Mouse (Mus musculus) stomach, postnatal 0 days (tissue): ENCODE measurements at regions not wholly inside any gene's neighbourhood (a gene's known extent, or its start where the extent isn't known, plus 50 kb on each side); places are given as distances from the start of the nearest gene placed in this dataset.

Experiments used
- CTCF ChIP-seq: IDR thresholded peaks from 2 replicates; pipeline ENCODE4 v1.5.1; 2016; ENCODE audit warnings: antibody characterized with exemption, low read depth, mild to moderate bottlenecking, moderate library complexity
- EP300 ChIP-seq: optimal IDR thresholded peaks from 2 replicates; pipeline ENCODE3; 2016; ENCODE audit warnings: antibody characterized with exemption

DNA sequence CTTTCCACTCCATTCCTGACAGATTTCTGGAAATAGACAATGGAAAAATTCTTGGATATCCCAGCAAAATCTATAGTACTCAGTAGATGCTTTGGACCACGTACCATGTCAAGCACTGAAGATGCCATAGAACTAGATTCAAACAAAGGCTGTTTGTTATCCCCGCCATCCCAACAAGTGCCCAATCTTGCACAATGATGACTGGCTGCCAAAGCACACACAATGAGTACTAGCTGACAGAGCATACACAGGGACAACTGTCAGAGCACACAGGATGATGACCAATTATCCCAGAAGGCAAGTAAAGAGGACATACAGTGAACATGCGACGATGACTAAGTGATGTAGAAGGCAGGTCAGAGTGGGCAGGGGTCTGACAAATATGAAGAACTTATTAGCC is 70.7 kb upstream of the Ddit4l start:
- TF ChIP-seq CTCF (no peak), EP300 (no peak)
